Mouse (Mus musculus): ENCODE measurements around the gene Rpl5.
"Not testable (repeated sequence)": the region's sequence is repeated elsewhere in the genome, so short reads cannot be mapped to it uniquely, and the experiment has no call there.

Gene Rpl5

GRCm38 (mm10) chr5:107900206-107901013 is at the start of gene Rpl5:
Gene Rpl5, plus strand, starts transcription at chr5:107900502.
- DNase-seq (ENCODE audit: inconsistent ontology term): peak; percentile 91

- DNase-seq (ENCODE audit: inconsistent ontology term): peak; percentile 45
Observed at GRCm38 (mm10) chr5:107853807-107854206, 46.5 kb upstream of the Rpl5 start.

GRCm38 (mm10) chr5:107854556-107854955 is 45.7 kb upstream of the Rpl5 start:
- no peak for DNase-seq (ENCODE audit: inconsistent ontology term)

- DNase-seq (ENCODE audit: inconsistent ontology term): no peak
Observed at GRCm38 (mm10) chr5:107855546-107855945, 44.8 kb upstream of the Rpl5 start.

GRCm38 (mm10) chr5:107858963-107859362 is 41.3 kb upstream of the Rpl5 start:
- DNase-seq (ENCODE audit: inconsistent ontology term): no peak

- DNase-seq (ENCODE audit: inconsistent ontology term): no peak
Observed at GRCm38 (mm10) chr5:107863971-107864370, 36.3 kb upstream of the Rpl5 start.

- no peak for DNase-seq (ENCODE audit: inconsistent ontology term)
Observed at GRCm38 (mm10) chr5:107866127-107867126, 33.9 kb upstream of the Rpl5 start.

- DNase-seq (ENCODE audit: inconsistent ontology term): peak; percentile 81
Observed at GRCm38 (mm10) chr5:107867970-107868904, 32.1 kb upstream of the Rpl5 start.

- DNase-seq (ENCODE audit: inconsistent ontology term): peak; percentile 98
Observed at GRCm38 (mm10) chr5:107868905-107869424, 31.3 kb upstream of the Rpl5 start.

GRCm38 (mm10) chr5:107869701-107870100 is 30.6 kb upstream of the Rpl5 start:
- DNase-seq (ENCODE audit: inconsistent ontology term): no peak

GRCm38 (mm10) chr5:107873330-107873729 is 27.0 kb upstream of the Rpl5 start:
- no peak for DNase-seq (ENCODE audit: inconsistent ontology term)

- DNase-seq (ENCODE audit: inconsistent ontology term): no peak
Observed at GRCm38 (mm10) chr5:107873886-107874302, 26.4 kb upstream of the Rpl5 start.

GRCm38 (mm10) chr5:107874561-107875260 is 25.6 kb upstream of the Rpl5 start, which contains the start of gene Evi5:
Gene Evi5, minus strand, starts transcription at chr5:107875107.
- no peak for DNase-seq (ENCODE audit: inconsistent ontology term)

- no peak for DNase-seq (ENCODE audit: inconsistent ontology term)
Observed at GRCm38 (mm10) chr5:107875261-107875611, 25.1 kb upstream of the Rpl5 start.

GRCm38 (mm10) chr5:107877053-107877452 is 23.2 kb upstream of the Rpl5 start:
- no peak for DNase-seq (ENCODE audit: inconsistent ontology term)

GRCm38 (mm10) chr5:107880710-107881109 is 19.6 kb upstream of the Rpl5 start:
- no peak for DNase-seq (ENCODE audit: inconsistent ontology term)

GRCm38 (mm10) chr5:107889994-107890888 is 10.1 kb upstream of the Rpl5 start:
- DNase-seq (ENCODE audit: inconsistent ontology term): peak; percentile 61

- not testable (repeated sequence) for DNase-seq (ENCODE audit: inconsistent ontology term)
Observed at GRCm38 (mm10) chr5:107891515-107891914, 8.8 kb upstream of the Rpl5 start.

GRCm38 (mm10) chr5:107894676-107895075 is 5.6 kb upstream of the Rpl5 start:
- no peak for DNase-seq (ENCODE audit: inconsistent ontology term)
